Mouse (Mus musculus): ENCODE results near the gene Akap13. TPM values are rescaled to one million over a fixed set of nuclear protein-coding genes. Genes with fewer than 3 reads are reported as not detected.

Akap13 gene
- polyA plus RNA-seq, 1 experiment = 13.5 TPM

DNA sequence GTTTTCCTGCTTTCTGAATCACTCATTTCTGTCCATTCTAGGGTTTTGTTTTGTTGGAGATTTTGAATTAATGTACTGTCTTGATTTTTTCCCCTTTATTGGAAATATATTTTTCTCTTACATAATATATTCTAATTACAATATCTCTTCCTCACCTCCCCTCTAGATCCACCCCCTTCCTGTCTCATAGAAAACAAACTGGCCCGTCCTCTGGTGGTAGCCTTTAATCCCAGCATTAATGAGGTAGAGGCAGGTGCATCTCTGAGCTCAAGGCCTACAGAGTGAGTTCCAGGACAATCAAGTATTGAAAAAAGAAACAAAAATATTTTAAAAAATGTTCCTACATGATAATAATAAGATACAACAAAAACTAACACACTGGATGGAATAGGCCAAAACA is 201.6 kb downstream of the Akap13 start:
- no peak for TF ChIP-seq CTCF (IDR thresholded peaks at IDR 0.05; ENCODE audit: extremely low read depth, insufficient read depth, low read length)
- TF ChIP-seq POLR2A (IDR thresholded peaks at IDR 0.05; ENCODE audit: extremely low read depth, insufficient read depth, low read length) = no peak
- Histone ChIP-seq H3K4me3 (ENCODE audit: insufficient read depth, low read length) (no peak overlapping the region), H3K4me1 (ENCODE audit: control insufficient read depth, insufficient read depth, low read length) (no peaks in the 10 kb centered on the region), H3K27ac (ENCODE audit: insufficient read depth, low read length) (no peak overlapping the region)

DNA sequence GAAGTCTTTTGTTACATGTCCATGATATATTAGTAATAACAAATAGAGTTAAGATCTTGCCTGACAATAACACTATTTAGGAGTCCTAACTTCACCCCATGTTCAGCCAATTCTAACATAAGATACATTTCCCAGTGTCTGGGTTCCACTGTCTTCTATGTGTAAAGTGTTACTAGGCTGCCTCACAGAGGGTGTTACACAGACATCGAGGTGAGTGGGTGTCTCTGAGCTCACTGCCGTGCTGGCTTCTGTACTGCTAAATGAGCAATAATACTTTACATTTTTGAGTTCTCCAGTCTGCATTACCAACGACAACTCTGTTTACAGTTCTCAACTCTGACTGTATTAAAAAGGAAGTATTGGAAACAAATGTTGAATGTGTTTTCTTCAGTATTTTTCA is 209.1 kb downstream of the Akap13 start:
- Histone ChIP-seq H3K4me3 (ENCODE audit: insufficient read depth, low read length) (no peak overlapping the region), H3K27ac (ENCODE audit: insufficient read depth, low read length) (no peak overlapping the region), H3K4me1 (ENCODE audit: control insufficient read depth, insufficient read depth, low read length) (no peaks in the 10 kb centered on the region)
- TF ChIP-seq CTCF (IDR thresholded peaks at IDR 0.05; ENCODE audit: extremely low read depth, insufficient read depth, low read length) = no peak
- TF ChIP-seq POLR2A (IDR thresholded peaks at IDR 0.05; ENCODE audit: extremely low read depth, insufficient read depth, low read length) = no peak

DNA sequence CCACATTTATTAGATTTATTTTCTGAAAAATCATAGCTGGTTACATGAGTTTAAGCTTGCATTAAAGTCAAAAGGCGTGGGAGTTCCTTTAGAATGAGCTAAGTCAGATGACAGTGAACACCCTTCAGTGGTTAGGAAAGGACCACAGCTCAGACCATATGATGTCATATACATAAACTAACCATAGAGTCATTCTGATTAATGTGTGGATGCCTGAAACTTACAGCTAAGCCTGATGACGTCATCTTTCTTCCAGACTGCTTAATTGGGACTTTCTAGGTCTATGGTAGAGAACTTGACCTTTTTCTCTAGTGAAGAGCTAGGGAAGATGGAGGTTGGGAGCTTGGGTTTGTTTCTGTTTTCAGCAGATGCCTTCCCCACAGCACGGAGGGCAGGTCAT is 211.6 kb downstream of the Akap13 start:
- Histone ChIP-seq H3K4me3 (ENCODE audit: insufficient read depth, low read length) (no peak overlapping the region), H3K27ac (ENCODE audit: insufficient read depth, low read length) (no peak overlapping the region), H3K4me1 (ENCODE audit: control insufficient read depth, insufficient read depth, low read length) (no peaks in the 10 kb centered on the region)
- no peak for TF ChIP-seq POLR2A (IDR thresholded peaks at IDR 0.05; ENCODE audit: extremely low read depth, insufficient read depth, low read length)
- TF ChIP-seq CTCF (IDR thresholded peaks at IDR 0.05; ENCODE audit: extremely low read depth, insufficient read depth, low read length) = no peak

DNA sequence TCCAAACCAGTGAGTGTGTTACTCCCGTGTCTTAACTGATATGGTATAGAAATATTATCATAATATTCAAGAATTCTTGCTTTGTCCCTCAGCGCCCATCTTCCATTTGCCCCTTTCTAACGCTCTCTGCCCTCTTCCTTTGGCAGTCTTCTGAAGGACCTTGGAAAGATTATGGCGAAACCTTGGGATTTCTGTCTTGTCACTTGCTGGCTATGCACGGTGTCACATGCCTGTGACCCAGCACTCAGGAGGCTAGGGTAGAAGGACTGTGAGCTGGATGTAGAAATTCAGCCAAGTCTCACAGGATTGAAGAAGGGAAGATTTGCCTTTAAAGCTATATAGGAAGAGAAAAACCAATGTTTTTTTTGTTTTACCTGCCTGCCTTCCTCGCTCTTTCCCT is 212.2 kb downstream of the Akap13 start:
- TF ChIP-seq POLR2A (IDR thresholded peaks at IDR 0.05; ENCODE audit: extremely low read depth, insufficient read depth, low read length) (no peak), CTCF (IDR thresholded peaks at IDR 0.05; ENCODE audit: extremely low read depth, insufficient read depth, low read length) (no peak)
- H3K27ac ChIP-seq (ENCODE audit: insufficient read depth, low read length) = no peak overlapping the region
- H3K4me3 ChIP-seq (ENCODE audit: insufficient read depth, low read length) = no peak overlapping the region
- no peaks in the 10 kb centered on the region for H3K4me1 ChIP-seq (ENCODE audit: control insufficient read depth, insufficient read depth, low read length)

DNA sequence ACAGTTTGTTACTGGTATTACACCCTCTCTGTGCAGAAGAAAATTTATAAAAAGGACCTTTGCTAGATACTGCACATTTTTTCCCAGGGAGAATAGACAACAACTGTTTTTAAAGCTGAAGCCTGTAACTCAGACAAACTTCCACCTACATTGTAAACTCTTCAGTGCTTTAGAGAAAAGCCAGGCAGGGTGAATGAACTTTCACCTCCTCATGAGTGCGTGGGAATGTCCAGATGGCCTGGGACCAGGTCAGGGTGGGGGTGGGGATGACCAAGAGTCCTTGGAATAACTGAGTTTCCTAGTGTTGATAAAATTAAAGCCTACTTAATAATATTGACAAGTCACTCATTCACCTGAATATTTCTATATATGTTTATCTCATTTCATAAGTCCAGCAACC is 213.1 kb downstream of the Akap13 start:
- H3K4me3 ChIP-seq (ENCODE audit: insufficient read depth, low read length) = no peak overlapping the region
- TF ChIP-seq CTCF (IDR thresholded peaks at IDR 0.05; ENCODE audit: extremely low read depth, insufficient read depth, low read length) (no peak), POLR2A (IDR thresholded peaks at IDR 0.05; ENCODE audit: extremely low read depth, insufficient read depth, low read length) (no peak)
- no peak overlapping the region for H3K27ac ChIP-seq (ENCODE audit: insufficient read depth, low read length)
- no peaks in the 10 kb centered on the region for H3K4me1 ChIP-seq (ENCODE audit: control insufficient read depth, insufficient read depth, low read length)

DNA sequence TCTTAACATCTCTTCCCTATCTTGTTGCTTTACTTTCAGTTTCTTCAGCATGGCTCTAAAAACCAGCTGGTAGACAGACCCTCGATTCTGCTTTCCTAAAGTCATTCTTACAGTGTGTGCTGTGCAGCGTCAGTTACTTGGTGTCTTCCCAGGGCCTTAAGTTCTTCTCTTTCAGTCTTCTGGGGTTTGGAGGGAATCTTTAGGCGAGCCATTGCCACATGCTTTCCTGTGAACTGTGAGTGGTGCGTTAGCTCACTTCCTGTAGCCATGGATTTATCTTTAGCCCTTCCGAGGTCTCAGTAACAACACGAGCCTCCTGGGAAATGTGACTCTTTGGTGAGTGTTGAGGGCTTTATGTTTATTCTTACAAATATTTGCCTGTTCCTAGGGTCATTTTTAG is 214.1 kb downstream of the Akap13 start:
- Histone ChIP-seq H3K27ac (ENCODE audit: insufficient read depth, low read length) (no peak overlapping the region), H3K4me3 (ENCODE audit: insufficient read depth, low read length) (no peak overlapping the region), H3K4me1 (ENCODE audit: control insufficient read depth, insufficient read depth, low read length) (no peaks in the 10 kb centered on the region)
- no peak for TF ChIP-seq CTCF (IDR thresholded peaks at IDR 0.05; ENCODE audit: extremely low read depth, insufficient read depth, low read length)
- no peak for TF ChIP-seq POLR2A (IDR thresholded peaks at IDR 0.05; ENCODE audit: extremely low read depth, insufficient read depth, low read length)

DNA sequence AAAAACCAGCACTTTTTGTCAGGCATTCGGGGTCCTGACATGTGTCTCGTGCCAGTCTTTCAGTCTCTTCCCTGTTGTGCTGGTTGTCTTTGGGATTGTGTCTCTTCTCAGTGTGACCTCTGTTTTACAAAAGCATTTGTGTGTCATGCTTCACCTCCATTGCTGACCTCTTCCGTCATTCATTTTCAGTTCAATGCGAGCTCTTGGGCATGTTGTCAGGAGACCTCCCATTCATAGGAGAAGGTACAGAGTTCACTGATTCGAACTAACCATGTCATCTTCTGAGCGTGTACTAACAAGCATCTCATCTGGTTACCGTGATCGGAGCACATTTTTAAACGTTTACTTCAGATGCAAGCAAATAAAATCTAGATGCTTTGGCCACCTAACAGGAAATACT is 224.3 kb downstream of the Akap13 start:
- Histone ChIP-seq H3K4me3 (ENCODE audit: insufficient read depth, low read length) (no peak overlapping the region), H3K4me1 (ENCODE audit: control insufficient read depth, insufficient read depth, low read length) (no peaks in the 10 kb centered on the region), H3K27ac (ENCODE audit: insufficient read depth, low read length) (no peak overlapping the region)
- TF ChIP-seq POLR2A (IDR thresholded peaks at IDR 0.05; ENCODE audit: extremely low read depth, insufficient read depth, low read length) = no peak
- no peak for TF ChIP-seq CTCF (IDR thresholded peaks at IDR 0.05; ENCODE audit: extremely low read depth, insufficient read depth, low read length)

DNA sequence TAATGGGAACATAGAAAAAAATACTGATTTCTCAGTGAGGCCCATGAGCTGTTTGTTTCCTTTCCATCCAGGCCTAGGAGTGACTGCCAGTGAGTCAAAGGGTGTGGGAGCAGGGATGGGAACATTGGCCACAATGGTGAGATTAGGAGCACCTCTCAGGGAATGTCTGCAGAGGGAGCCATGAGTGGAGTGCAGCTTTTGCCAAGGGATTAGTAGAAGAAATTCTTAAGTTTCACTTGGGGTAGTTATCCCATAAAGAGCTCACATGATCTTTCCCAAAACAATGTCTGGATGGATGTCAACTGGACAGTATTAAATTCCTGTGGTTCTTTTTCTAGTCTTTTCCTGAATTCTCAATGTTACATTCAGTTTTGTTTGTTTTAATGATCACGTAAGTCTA is 227.6 kb downstream of the Akap13 start:
- H3K4me3 ChIP-seq (ENCODE audit: insufficient read depth, low read length) = no peak overlapping the region
- TF ChIP-seq POLR2A (IDR thresholded peaks at IDR 0.05; ENCODE audit: extremely low read depth, insufficient read depth, low read length) (no peak), CTCF (IDR thresholded peaks at IDR 0.05; ENCODE audit: extremely low read depth, insufficient read depth, low read length) (no peak)

DNA sequence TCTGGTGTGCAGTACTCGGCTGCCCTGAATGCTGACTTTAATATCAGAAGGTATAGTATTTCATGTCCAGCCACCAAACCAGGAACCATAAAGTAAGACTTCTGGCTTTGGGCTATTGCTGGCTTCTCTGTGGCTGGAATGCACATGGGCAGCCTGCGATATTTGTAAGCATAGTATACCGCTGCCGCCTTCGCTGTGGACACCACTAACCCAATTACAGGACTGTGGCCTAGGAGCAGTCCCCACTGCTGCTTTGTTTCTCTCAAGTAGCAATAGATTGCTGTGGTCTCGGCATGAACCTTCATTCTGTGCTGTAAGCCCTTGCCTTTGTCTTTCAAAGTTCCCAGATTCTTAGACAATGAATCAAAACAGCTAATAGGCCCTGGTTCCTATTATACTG is 228.1 kb downstream of the Akap13 start:
- no peak for TF ChIP-seq POLR2A (IDR thresholded peaks at IDR 0.05; ENCODE audit: extremely low read depth, insufficient read depth, low read length)
- no peak for TF ChIP-seq CTCF (IDR thresholded peaks at IDR 0.05; ENCODE audit: extremely low read depth, insufficient read depth, low read length)
- no peak overlapping the region for H3K4me3 ChIP-seq (ENCODE audit: insufficient read depth, low read length)

More for the DNA sequence above, 227.6 kb downstream of the Akap13 start:
- Histone ChIP-seq H3K4me1 (ENCODE audit: control insufficient read depth, insufficient read depth, low read length) (no peaks in the 10 kb centered on the region), H3K27ac (ENCODE audit: insufficient read depth, low read length) (no peak overlapping the region)

DNA sequence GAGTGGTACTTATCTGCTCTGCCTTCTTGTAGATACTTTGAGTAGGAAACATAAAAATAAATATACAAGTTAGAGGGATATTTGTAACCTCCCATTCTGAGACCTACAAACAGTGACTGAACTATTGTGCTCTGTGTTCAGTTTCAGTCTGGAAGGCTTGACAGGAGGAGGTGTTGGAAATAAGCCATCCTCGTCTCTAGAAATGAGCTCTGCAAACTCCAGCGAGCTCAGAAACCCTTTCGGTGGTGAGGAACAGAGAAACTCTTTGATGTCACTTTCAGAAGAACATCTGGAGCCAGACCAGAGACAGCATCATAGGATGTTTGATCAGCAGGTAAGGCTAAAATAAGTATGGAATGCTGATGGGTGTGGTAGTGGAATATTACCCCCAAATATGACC is 229.6 kb downstream of the Akap13 start:
- H3K4me1 ChIP-seq (ENCODE audit: control insufficient read depth, insufficient read depth, low read length) = no peaks in the 10 kb centered on the region
- H3K4me3 ChIP-seq (ENCODE audit: insufficient read depth, low read length) = no peak overlapping the region
- H3K27ac ChIP-seq (ENCODE audit: insufficient read depth, low read length) = no peak overlapping the region
- no peak for TF ChIP-seq CTCF (IDR thresholded peaks at IDR 0.05; ENCODE audit: extremely low read depth, insufficient read depth, low read length)
- no peak for TF ChIP-seq POLR2A (IDR thresholded peaks at IDR 0.05; ENCODE audit: extremely low read depth, insufficient read depth, low read length)

More for the DNA sequence above, 228.1 kb downstream of the Akap13 start:
- H3K4me1 ChIP-seq (ENCODE audit: control insufficient read depth, insufficient read depth, low read length) = no peaks in the 10 kb centered on the region
- H3K27ac ChIP-seq (ENCODE audit: insufficient read depth, low read length) = no peak overlapping the region

Measured in cortical plate, adult 2 months (tissue).